Mouse (Mus musculus) ES-E14 (cell line): ENCODE results near the gene Erap1. TPM values are rescaled to one million over a fixed set of nuclear protein-coding genes. Genes with fewer than 3 reads are reported as not detected.
A peak's percentile ranks its signal among the peaks of the same experiment; 100 is the strongest.
"Not testable (repeated sequence)": the region's sequence is repeated elsewhere in the genome, so short reads cannot be mapped to it uniquely, and the experiment has no call there.

Experiments
- DNase-seq: peaks from one replicate; pipeline ENCODE4 v3.0.0-alpha.2; 2013; ENCODE audit warnings: low read depth, low spot score
- H3K27ac ChIP-seq: 2 replicates; pipeline ENCODE4 v1.5.1; 2012; ENCODE audit warnings: low read depth, mild to moderate bottlenecking, low read length, moderate library complexity, mixed read lengths; ENCODE audit not compliant: poor library complexity, insufficient read depth, severe bottlenecking
- H3K36me3 ChIP-seq: 2 replicates; pipeline ENCODE4 v1.6.1; 2012; ENCODE audit warnings: mild to moderate bottlenecking, low read length, moderate library complexity, mixed read lengths; ENCODE audit not compliant: control insufficient read depth, poor library complexity, insufficient read depth, severe bottlenecking
- H3K4me1 ChIP-seq, 2 experiments: fragments of 150-350 bp in 1 of 2; sonication (generic) in 1 of 2; 2 replicates each; pipeline ENCODE4 v1.6.1; 2012; ENCODE audit warnings: low read length in 2 of 2, mild to moderate bottlenecking in 1 of 2, mixed read lengths in 1 of 2; ENCODE audit not compliant: control insufficient read depth in 2 of 2, insufficient read depth in 2 of 2, poor library complexity in 1 of 2
- H3K4me3 ChIP-seq, 2 experiments: fragments of 150-350 bp in 1 of 2; sonication (generic) in 1 of 2; 2 replicates each; pipeline ENCODE4 v1.5.1; 2012; ENCODE audit warnings: low read length in 2 of 2, low read depth in 1 of 2, mild to moderate bottlenecking in 1 of 2, mixed read lengths in 1 of 2; ENCODE audit not compliant: insufficient read depth in 1 of 2, poor library complexity in 1 of 2, severe bottlenecking in 1 of 2
- H3K9ac ChIP-seq: 2 replicates; pipeline ENCODE4 v1.6.1; 2012; ENCODE audit warnings: low read depth, mild to moderate bottlenecking, low read length, mixed read lengths; ENCODE audit not compliant: poor library complexity, insufficient read depth, severe bottlenecking
- H3K9me3 ChIP-seq: fragments of 150-350 bp; sonication (generic); 2 replicates; pipeline ENCODE4 v1.6.1; 2012; ENCODE audit warnings: low read depth, mild to moderate bottlenecking, low read length; ENCODE audit not compliant: control insufficient read depth, insufficient read depth
- CHD2 ChIP-seq: IDR thresholded peaks from 2 replicates; pipeline ENCODE4 v1.6.1; 2014; ENCODE audit warnings: mild to moderate bottlenecking, low read depth, low read length, inconsistent platforms
- HCFC1 ChIP-seq: IDR thresholded peaks from 2 replicates; pipeline ENCODE4 v1.6.1; 2012; ENCODE audit warnings: low read length, inconsistent platforms, borderline replicate concordance; ENCODE audit not compliant: insufficient read depth
- MAFK ChIP-seq: IDR thresholded peaks from 2 replicates; pipeline ENCODE4 v1.6.1; 2014; ENCODE audit warnings: mild to moderate bottlenecking, low read depth, low read length, inconsistent platforms; ENCODE audit not compliant: insufficient read depth
- ZC3H11A ChIP-seq: IDR thresholded peaks from 2 replicates; pipeline ENCODE4 v1.6.1; 2012; ENCODE audit warnings: low read depth, mild to moderate bottlenecking, inconsistent platforms, low read length, borderline replicate concordance
- ZNF384 ChIP-seq: IDR thresholded peaks from 2 replicates; pipeline ENCODE4 v1.6.1; 2012; ENCODE audit warnings: low read depth, low read length, inconsistent platforms
- in situ Hi-C, 2 experiments: fragments of 600-800 bp; cut with MboI; formaldehyde crosslinking; loops; one replicate each; pipeline ENCODE4 v1.15.1; 2025; ENCODE audit warnings: low sequenced_read_pairs in 2 of 2, inconsistent platforms in 1 of 2; ENCODE audit not compliant: unreplicated experiment in 2 of 2
- total RNA-seq: library from RNA; depleted of rRNA; stranded (reverse); fragments of 300-350 nt; gene quantifications from 2 replicates; pipeline ENCODE4 v1.2.3, GENCODE M21; 2012

Gene Erap1
- total RNA-seq, 1 experiment = 8.2 TPM

- peak overlapping the region; percentile 86 to 93; a peak in 3 of 4 replicates for H3K4me3 ChIP-seq
- not testable (repeated sequence) for DNase-seq, H3K27ac ChIP-seq, H3K9ac ChIP-seq, H3K36me3 ChIP-seq, H3K9me3 ChIP-seq, H3K4me1 ChIP-seq
- peak; percentile 69 for TF ChIP-seq ZNF384
- in situ Hi-C loops = loop anchor here in 1 of 2 experiments (25.0 kb wide), 1 partner anchor 222 kb away; no protein-coding TSS in a partner anchor
These were observed 1.2 kb downstream of the Erap1 start for GRCm38 (mm10) chr13:74640523-74640920.

GRCm38 (mm10) chr13:74695497-74696193, 56.3 kb downstream of the Erap1 start:
- no peak for DNase-seq
- in situ Hi-C loops = no loop called here
- TF ChIP-seq MAFK (no peak), ZC3H11A (no peak), ZNF384 (no peak), CHD2 (no peak), HCFC1 (no peak)
- Histone ChIP-seq H3K36me3 (no peaks in the 10 kb centered on the region), H3K27ac (no peak overlapping the region), H3K4me1 (no peaks in the 10 kb centered on the region), H3K4me3 (no peak overlapping the region), H3K9me3 (no peaks in the 10 kb centered on the region), H3K9ac (no peak overlapping the region)

GRCm38 (mm10) chr13:74696225-74696624, 56.9 kb downstream of the Erap1 start:
- Histone ChIP-seq H3K9ac (no peak overlapping the region), H3K36me3 (no peaks in the 10 kb centered on the region), H3K9me3 (no peaks in the 10 kb centered on the region), H3K4me3 (no peak overlapping the region), H3K27ac (no peak overlapping the region), H3K4me1 (no peaks in the 10 kb centered on the region)
- TF ChIP-seq ZC3H11A (no peak), CHD2 (no peak), HCFC1 (no peak), ZNF384 (no peak), MAFK (no peak)
- in situ Hi-C loops = no loop called here
- no peak for DNase-seq

GRCm38 (mm10) chr13:74719002-74719401, 79.6 kb downstream of the Erap1 start:
- Histone ChIP-seq H3K27ac (no peak overlapping the region), H3K9me3 (no peaks in the 10 kb centered on the region), H3K4me3 (no peak overlapping the region), H3K4me1 (no peaks in the 10 kb centered on the region), H3K36me3 (no peaks in the 10 kb centered on the region), H3K9ac (no peak overlapping the region)
- DNase-seq = no peak
- TF ChIP-seq CHD2 (no peak), ZNF384 (no peak), HCFC1 (no peak), MAFK (no peak), ZC3H11A (no peak)
- in situ Hi-C loops = no loop called here

- no peak for DNase-seq
- Histone ChIP-seq H3K9me3 (no peaks in the 10 kb centered on the region), H3K4me3 (no peak overlapping the region), H3K27ac (no peak overlapping the region), H3K36me3 (peaks cover 3% of the 10 kb centered on the region; the same call in 1 of the 2 replicates), H3K4me1 (no peaks in the 10 kb centered on the region), H3K9ac (no peak overlapping the region)
- TF ChIP-seq ZNF384 (no peak), CHD2 (no peak), MAFK (no peak), ZC3H11A (no peak), HCFC1 (no peak)
- in situ Hi-C loops = no loop called here
These were observed 94.4 kb downstream of the Erap1 start for GRCm38 (mm10) chr13:74733726-74734125.
